Mouse (Mus musculus) macrophage (primary cell): ENCODE data around the gene Bbof1. TPM values are rescaled to one million over a fixed set of nuclear protein-coding genes. Genes with fewer than 3 reads are reported as not detected.

Experiments used
- H3K27ac ChIP-seq: fragments of 350-480 bp; formaldehyde crosslinking; 2 replicates; pipeline ENCODE4 v1.9.0; 2021
- H3K36me3 ChIP-seq: fragments of 350-480 bp; formaldehyde crosslinking; 2 replicates; pipeline ENCODE4 v1.9.0; 2021; ENCODE audit errors: inconsistent target
- H3K4me3 ChIP-seq: fragments of 350-480 bp; formaldehyde crosslinking; 2 replicates; pipeline ENCODE4 v1.9.0; 2021; ENCODE audit errors: inconsistent target
- H3K79me2 ChIP-seq: fragments of 350-480 bp; formaldehyde crosslinking; 2 replicates; pipeline ENCODE4 v1.9.0; 2021; ENCODE audit errors: inconsistent target
- WGBS: methylation state at CpG from one replicate; pipeline ENCODE4 v1.1.7; 2026; ENCODE audit warnings: inconsistent platforms; ENCODE audit not compliant: missing documents; 5-methylcytosine and 5-hydroxymethylcytosine counted together
- polyA plus RNA-seq: library from polyadenylated mRNA; stranded (reverse); fragments of 250-400 nt; gene quantifications from 3 replicates; pipeline ENCODE4 v1.2.4, GENCODE M21; 2018; ENCODE audit warnings: inconsistent platforms

The Bbof1 gene
- polyA plus RNA-seq, 1 experiment from 2014 or later: 0.17 TPM

DNA sequence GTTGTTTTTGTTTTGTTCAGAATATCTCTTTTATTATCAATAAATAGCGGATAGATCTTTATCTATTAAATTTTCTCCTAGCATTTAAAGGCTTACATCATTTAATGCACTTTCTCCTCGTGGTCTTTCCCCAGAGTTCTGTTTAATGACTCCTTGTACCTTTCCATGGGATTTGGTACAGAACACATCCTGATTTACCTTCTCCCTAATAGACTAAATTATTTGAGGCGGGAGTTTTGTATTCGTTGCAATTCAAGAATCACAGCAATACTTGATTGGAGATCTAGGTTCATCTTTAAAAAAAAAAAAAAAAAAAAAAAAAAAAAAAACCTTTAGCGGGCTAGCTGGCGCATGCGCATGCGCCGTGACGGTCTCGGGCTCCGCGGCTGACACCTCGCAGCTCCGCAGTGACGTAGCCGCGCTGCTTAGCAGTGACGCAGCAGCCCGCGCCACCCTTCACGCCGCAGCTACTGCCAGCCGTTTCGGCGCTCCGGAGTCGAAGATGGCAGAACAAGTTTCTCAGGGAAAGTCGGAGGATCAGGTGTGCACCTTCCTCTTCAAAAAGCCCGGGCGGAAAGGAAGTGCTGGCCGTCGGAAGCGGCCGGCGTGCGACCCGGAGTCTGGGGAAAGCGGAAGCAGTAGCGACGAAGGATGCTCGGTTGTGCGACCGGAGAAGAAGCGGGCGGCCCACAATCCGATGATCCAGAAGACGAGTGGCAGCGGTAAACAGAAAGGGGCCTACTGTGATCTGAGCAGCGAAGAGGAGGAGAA is 8.1 kb downstream of the Bbof1 start, which contains the start of gene Rnf113a2:
Rnf113a2 (plus strand) TSS at position 363 of the 771 bp plus-strand sequence.
- peaks cover 4% of the 10 kb centered on the region; the same call in 1 of the 2 replicates for H3K79me2 ChIP-seq
- WGBS: 4% methylated on average over 50 of the region's 50 CpGs
- H3K36me3 ChIP-seq: no peaks in the 10 kb centered on the region
- peak within 1 kb of the TSS; percentile 57 for H3K4me3 ChIP-seq
- peak within 1 kb of the TSS; percentile 50 for H3K27ac ChIP-seq

DNA sequence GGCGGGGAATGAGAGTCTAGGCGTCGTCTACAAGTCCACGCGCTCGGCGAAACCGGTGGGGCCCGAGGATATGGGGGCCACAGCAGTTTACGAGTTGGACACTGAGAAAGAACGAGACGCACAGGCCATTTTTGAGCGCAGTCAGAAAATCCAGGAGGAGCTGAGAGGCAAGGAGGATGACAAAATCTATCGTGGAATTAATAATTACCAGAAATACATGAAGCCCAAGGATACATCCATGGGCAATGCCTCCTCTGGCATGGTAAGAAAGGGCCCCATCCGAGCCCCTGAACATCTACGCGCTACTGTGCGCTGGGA is 8.7 kb downstream of the Bbof1 start:
- H3K27ac ChIP-seq: peak overlapping the region; percentile 50
- H3K36me3 ChIP-seq: no peaks in the 10 kb centered on the region
- H3K79me2 ChIP-seq: peaks cover 4% of the 10 kb centered on the region; the same call in 1 of the 2 replicates
- H3K4me3 ChIP-seq: peak overlapping the region; percentile 57
- 50% methylated on average over 18 of the region's 18 CpGs for WGBS

- Histone ChIP-seq H3K79me2 (no peaks in the 10 kb centered on the region), H3K27ac (no peak overlapping the region), H3K36me3 (no peaks in the 10 kb centered on the region), H3K4me3 (no peak overlapping the region)
- 88% methylated on average over 2 of the region's 3 CpGs for WGBS
Measured at GRCm38 (mm10) chr12:84423990-84424389, 15.1 kb downstream of the Bbof1 start.

GRCm38 (mm10) chr12:84429825-84430224 is 21.0 kb downstream of the Bbof1 start:
- 95% methylated on average over 2 of the region's 2 CpGs for WGBS

GRCm38 (mm10) chr12:84438697-84439096 is 29.8 kb downstream of the Bbof1 start:
- Histone ChIP-seq H3K36me3 (no peaks in the 10 kb centered on the region), H3K79me2 (no peaks in the 10 kb centered on the region), H3K4me3 (no peak overlapping the region), H3K27ac (no peak overlapping the region)
- 82% methylated on average over 2 of the region's 2 CpGs for WGBS

More at GRCm38 (mm10) chr12:84429825-84430224, 21.0 kb downstream of the Bbof1 start:
- Histone ChIP-seq H3K4me3 (no peak overlapping the region), H3K36me3 (no peaks in the 10 kb centered on the region), H3K27ac (no peak overlapping the region), H3K79me2 (no peaks in the 10 kb centered on the region)

- Histone ChIP-seq H3K27ac (no peak overlapping the region), H3K79me2 (no peaks in the 10 kb centered on the region), H3K4me3 (no peak overlapping the region), H3K36me3 (no peaks in the 10 kb centered on the region)
- WGBS: 91% methylated on average over 3 of the region's 4 CpGs
Measured at GRCm38 (mm10) chr12:84442526-84442925, 33.7 kb downstream of the Bbof1 start.

DNA sequence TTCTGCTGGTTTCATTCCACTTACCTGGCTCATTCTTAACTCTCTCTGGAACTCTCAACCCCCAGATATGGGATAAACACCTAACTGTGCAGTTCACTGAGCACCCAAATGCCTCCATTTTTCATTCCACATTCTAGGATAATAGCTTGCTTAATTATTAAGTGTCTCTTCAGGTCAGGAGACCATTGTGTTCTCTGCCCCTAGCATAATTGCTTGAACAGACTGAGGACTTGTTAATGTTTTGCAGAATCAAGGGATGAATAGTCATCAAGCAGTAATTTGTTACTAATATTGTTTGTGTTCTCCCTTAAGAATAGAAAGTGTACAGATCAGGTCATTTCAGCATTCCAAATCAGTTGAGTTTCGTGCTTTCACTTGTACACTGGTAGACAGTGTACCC is 38.5 kb downstream of the Bbof1 start:
- Histone ChIP-seq H3K4me3 (no peak overlapping the region), H3K36me3 (no peaks in the 10 kb centered on the region), H3K27ac (no peak overlapping the region), H3K79me2 (peaks cover 7% of the 10 kb centered on the region)
- 89% methylated on average over 1 of the region's 1 CpGs for WGBS

DNA sequence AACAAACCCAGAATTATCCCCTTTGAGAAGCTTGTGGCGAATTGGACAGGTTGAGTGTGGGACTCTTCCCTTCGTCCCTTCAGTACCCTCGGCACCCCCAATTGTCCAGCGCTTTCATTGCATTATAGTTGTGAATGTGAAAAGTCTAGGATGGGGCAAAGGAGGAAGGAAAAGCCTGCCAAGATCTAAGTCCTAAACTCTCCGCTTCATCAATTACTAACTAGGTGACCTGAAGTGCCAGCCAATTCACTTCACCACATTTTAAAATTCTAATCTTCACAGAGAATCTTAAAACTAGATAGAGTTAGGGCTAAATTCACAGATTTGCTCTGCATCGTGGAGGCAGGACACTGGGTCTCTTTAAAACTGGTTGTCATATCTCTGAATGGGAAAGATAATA is 39.3 kb downstream of the Bbof1 start:
- 92% methylated on average over 5 of the region's 6 CpGs for WGBS

GRCm38 (mm10) chr12:84449887-84450286 is 41.0 kb downstream of the Bbof1 start:
- Histone ChIP-seq H3K27ac (no peak overlapping the region), H3K4me3 (peak overlapping the region; percentile 96), H3K79me2 (peaks cover 32% of the 10 kb centered on the region), H3K36me3 (no peaks in the 10 kb centered on the region)
- WGBS: 69% methylated on average over 10 of the region's 10 CpGs

More for the DNA sequence above, 39.3 kb downstream of the Bbof1 start:
- peaks cover 15% of the 10 kb centered on the region for H3K79me2 ChIP-seq
- no peak overlapping the region for H3K4me3 ChIP-seq
- H3K36me3 ChIP-seq: no peaks in the 10 kb centered on the region
- H3K27ac ChIP-seq: no peak overlapping the region

DNA sequence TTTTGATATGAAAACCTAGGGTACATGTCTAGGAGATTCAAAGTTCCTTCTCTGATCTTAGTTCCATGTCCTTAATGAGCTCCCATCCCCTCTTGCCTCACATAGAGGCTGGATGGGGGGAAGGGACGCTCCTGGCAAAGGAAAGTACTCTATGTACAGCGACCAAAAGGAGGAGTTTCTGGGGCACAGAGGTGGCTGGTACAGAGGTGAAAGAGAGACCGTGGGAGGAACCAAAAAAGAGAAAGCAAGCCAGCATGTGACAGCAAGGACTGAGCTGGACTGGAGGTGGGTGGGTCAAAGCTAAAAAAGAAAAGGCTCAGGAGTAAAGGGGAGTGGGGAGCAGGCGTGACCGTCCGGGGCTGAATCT is 41.5 kb downstream of the Bbof1 start:
- peak overlapping the region; percentile 24; the same call in 1 of the 2 replicates for H3K27ac ChIP-seq
- peaks cover 36% of the 10 kb centered on the region for H3K79me2 ChIP-seq
- 2% methylated on average over 6 of the region's 6 CpGs for WGBS
- no peaks in the 10 kb centered on the region for H3K36me3 ChIP-seq
- peak overlapping the region; percentile 96 for H3K4me3 ChIP-seq

DNA sequence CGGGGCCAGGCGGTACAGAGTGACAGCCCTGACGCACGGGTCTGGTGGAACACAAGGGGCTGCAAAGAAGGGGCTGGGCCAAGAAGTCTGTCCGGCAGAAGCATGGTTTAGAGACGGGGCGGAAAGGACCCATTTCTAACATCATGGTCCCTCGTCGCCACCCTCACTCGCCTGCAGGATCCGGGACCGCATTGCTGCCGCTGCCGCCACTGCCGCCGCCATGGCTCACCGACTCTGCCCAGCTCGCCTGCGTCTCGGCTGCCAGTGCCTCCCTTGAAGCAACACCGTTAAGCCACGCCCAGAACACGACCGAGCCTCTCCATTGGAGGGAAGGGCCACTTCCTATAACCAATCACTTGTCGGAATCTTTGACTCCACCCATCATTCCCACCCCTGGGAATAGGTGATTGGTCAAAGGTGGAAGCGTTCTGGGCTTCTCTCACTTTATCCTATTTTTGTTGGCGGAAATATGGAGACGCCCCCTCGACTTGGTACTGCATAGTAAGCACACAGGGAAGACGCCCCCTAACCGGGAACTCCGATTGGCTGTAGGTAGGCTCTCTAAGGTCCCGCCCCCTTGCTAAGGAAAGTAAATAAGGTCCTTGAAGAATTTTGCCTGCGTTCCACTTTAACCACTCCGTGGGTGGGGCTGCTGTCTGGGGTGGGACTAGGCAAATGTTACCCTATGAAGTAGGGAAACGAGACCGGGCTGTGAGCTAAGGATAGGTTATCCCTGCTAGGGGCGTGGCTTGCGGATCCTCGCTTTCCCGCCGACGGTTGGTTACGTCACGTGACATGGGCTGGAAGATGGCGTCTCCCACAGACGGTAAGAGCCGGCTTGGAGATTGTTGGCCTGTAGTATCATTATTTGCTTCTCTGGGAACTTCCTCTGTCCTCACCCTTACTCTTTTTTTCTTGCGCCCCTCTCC is 42.1 kb downstream of the Bbof1 start, which contains the start of the genes Aldh6a1 and Lin52:
Aldh6a1 (minus strand) TSS at position 287 of the 929 bp plus-strand sequence.
Lin52 (plus strand) TSS at position 705 of the 929 bp plus-strand sequence.
- Histone ChIP-seq H3K36me3 (no peaks in the 10 kb centered on the region), H3K79me2 (peaks cover 40% of the 10 kb centered on the region), H3K4me3 (peak within 1 kb of the TSS; percentile 96), H3K27ac (peak within 1 kb of the TSS; percentile 54)
- 0% methylated on average over 44 of the region's 49 CpGs for WGBS

DNA sequence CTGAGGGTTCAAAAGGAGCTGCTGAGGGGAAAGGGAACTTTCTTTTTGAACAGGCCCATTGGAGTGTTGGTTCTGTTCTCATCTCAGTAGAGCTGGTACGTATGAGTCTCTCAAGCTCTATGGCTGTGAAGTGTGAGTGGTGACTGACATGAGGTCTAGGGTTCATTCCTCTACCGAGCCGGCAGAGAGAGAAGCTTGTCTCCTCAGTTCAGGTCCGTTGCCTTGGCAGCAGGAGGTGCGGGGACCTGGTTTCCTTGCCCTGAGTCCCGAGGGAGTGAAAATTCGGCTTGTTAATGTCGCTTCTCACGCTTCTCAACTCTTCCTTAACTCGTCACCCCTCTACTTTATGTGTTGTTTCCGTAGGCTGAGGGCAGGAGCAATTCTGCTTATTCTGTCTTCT is 42.9 kb downstream of the Bbof1 start:
- 3% methylated on average over 11 of the region's 11 CpGs for whole genome bisulfite sequencing
- Histone ChIP-seq H3K79me2 (peaks cover 40% of the 10 kb centered on the region), H3K4me3 (peak overlapping the region; percentile 96), H3K36me3 (no peaks in the 10 kb centered on the region), H3K27ac (peak overlapping the region; percentile 54)

- Histone ChIP-seq H3K79me2 (peaks cover 38% of the 10 kb centered on the region), H3K36me3 (peaks cover 32% of the 10 kb centered on the region), H3K4me3 (no peak overlapping the region), H3K27ac (no peak overlapping the region)
- 100% methylated on average over 3 of the region's 3 CpGs for WGBS
Measured at GRCm38 (mm10) chr12:84456911-84457310, 48.0 kb downstream of the Bbof1 start.

- WGBS: 80% methylated on average over 1 of the region's 1 CpGs
- H3K79me2 ChIP-seq: peaks cover 9% of the 10 kb centered on the region
- H3K4me3 ChIP-seq: no peak overlapping the region
- peaks cover 60% of the 10 kb centered on the region for H3K36me3 ChIP-seq
- no peak overlapping the region for H3K27ac ChIP-seq
Measured at GRCm38 (mm10) chr12:84459845-84460244, 51.0 kb downstream of the Bbof1 start.
